Mouse (Mus musculus): ENCODE results near the gene Gtf3c5. TPM values are rescaled to one million over a fixed set of nuclear protein-coding genes. Genes with fewer than 3 reads are reported as not detected.

Gtf3c5 gene
- polyA plus RNA-seq, 1 experiment from 2014 or later, result 30.5 TPM

GRCm38 (mm10) chr2:28527436-28528353 lies 55.9 kb downstream of the Gtf3c5 start:
- H3K27me3 ChIP-seq, result no peaks in the 10 kb centered on the region
- DNase-seq (ENCODE audit: low read depth, low spot score) (no peak), ATAC-seq (no peak)
- no peak for TF ChIP-seq CTCF (IDR thresholded peaks at IDR 0.05)
- POLR2A ChIA-PET, result no interaction called here
- CTCF ChIA-PET, result interaction anchor here (0.6 to 3.6 kb wide), 3 partner anchors 11 to 1081 kb away, joined by 3 to 18 read pairs (median 12); no protein-coding TSS in a partner anchor
- in situ Hi-C loops (cut with MboI; ENCODE audit: low pct_unique_long_range_greater_than_20kb), result no loop called here

- ATAC-seq, result no peak
Observed at GRCm38 (mm10) chr2:28525943-28526876, 57.3 kb downstream of the Gtf3c5 start.

GRCm38 (mm10) chr2:28525219-28525942 lies 58.2 kb downstream of the Gtf3c5 start:
- no peaks in the 10 kb centered on the region for H3K27me3 ChIP-seq
- in situ Hi-C loops (cut with MboI; ENCODE audit: low pct_unique_long_range_greater_than_20kb), result no loop called here
- ATAC-seq (peak; percentile 72), DNase-seq (ENCODE audit: low read depth, low spot score) (no peak)
- POLR2A ChIA-PET, result interaction anchor here (0.9 to 2.1 kb wide), 3 partner anchors 9 to 19 kb away, joined by 3 to 4 read pairs (median 3); partner anchors contain the start of gene Ralgds
- no peak for TF ChIP-seq CTCF (IDR thresholded peaks at IDR 0.05)
- CTCF ChIA-PET, result interaction anchor here (0.9 to 3.0 kb wide), 3 partner anchors 8 to 22 kb away, joined by 3 to 12 read pairs (median 12); no protein-coding TSS in a partner anchor

More at GRCm38 (mm10) chr2:28525943-28526876, 57.3 kb downstream of the Gtf3c5 start:
- no peak for TF ChIP-seq CTCF (IDR thresholded peaks at IDR 0.05)
- POLR2A ChIA-PET, result no interaction called here
- DNase-seq (ENCODE audit: low read depth, low spot score), result no peak
- in situ Hi-C loops (cut with MboI; ENCODE audit: low pct_unique_long_range_greater_than_20kb), result no loop called here
- CTCF ChIA-PET, result interaction anchor here (0.9 to 3.0 kb wide), 3 partner anchors 9 to 21 kb away, joined by 3 to 12 read pairs (median 12); no protein-coding TSS in a partner anchor
- no peaks in the 10 kb centered on the region for H3K27me3 ChIP-seq

GRCm38 (mm10) chr2:28524406-28524805 lies 59.1 kb downstream of the Gtf3c5 start:
- in situ Hi-C loops (cut with MboI; ENCODE audit: low pct_unique_long_range_greater_than_20kb), result no loop called here

GRCm38 (mm10) chr2:28523643-28524117 lies 59.9 kb downstream of the Gtf3c5 start:
- ATAC-seq (peak; percentile 74), DNase-seq (ENCODE audit: low read depth, low spot score) (peak; percentile 96)
- ChIA-PET CTCF (interaction anchor here (1.0 to 1.7 kb wide), 4 partner anchors 15 to 99 kb away, joined by 3 to 5 read pairs (median 4); no protein-coding TSS in a partner anchor), POLR2A (interaction anchor here (1.1 to 2.1 kb wide), 3 partner anchors 10 to 21 kb away, joined by 3 to 5 read pairs (median 4); no protein-coding TSS in a partner anchor)
- TF ChIP-seq CTCF (IDR thresholded peaks at IDR 0.05), result no peak
- no peaks in the 10 kb centered on the region for H3K27me3 ChIP-seq
- in situ Hi-C loops (cut with MboI; ENCODE audit: low pct_unique_long_range_greater_than_20kb), result no loop called here

More at GRCm38 (mm10) chr2:28524406-28524805, 59.1 kb downstream of the Gtf3c5 start:
- TF ChIP-seq CTCF (IDR thresholded peaks at IDR 0.05), result no peak
- H3K27me3 ChIP-seq, result no peaks in the 10 kb centered on the region
- DNase-seq (ENCODE audit: low read depth, low spot score) (no peak), ATAC-seq (no peak)
- POLR2A ChIA-PET, result interaction anchor here (0.9 to 2.1 kb wide), 5 partner anchors 9 to 20 kb away, joined by 3 to 5 read pairs (median 3); partner anchors contain the start of gene Ralgds
- CTCF ChIA-PET, result interaction anchor here (1.2 to 1.7 kb wide), 3 partner anchors 14 to 98 kb away, joined by 3 to 5 read pairs (median 5); no protein-coding TSS in a partner anchor

GRCm38 (mm10) chr2:28522166-28522565 lies 61.4 kb downstream of the Gtf3c5 start:
- no peak for DNase-seq (ENCODE audit: low read depth, low spot score)
- TF ChIP-seq CTCF (IDR thresholded peaks at IDR 0.05), result no peak
- in situ Hi-C loops (cut with MboI; ENCODE audit: low pct_unique_long_range_greater_than_20kb), result no loop called here

GRCm38 (mm10) chr2:28521571-28522151 lies 61.9 kb downstream of the Gtf3c5 start:
- in situ Hi-C loops (cut with MboI; ENCODE audit: low pct_unique_long_range_greater_than_20kb), result no loop called here
- POLR2A ChIA-PET, result interaction anchor here (0.7 to 1.4 kb wide), 3 partner anchors 12 to 30 kb away, joined by 3 read pairs; no protein-coding TSS in a partner anchor
- CTCF ChIA-PET, result interaction anchor here (1.5 to 1.7 kb wide), 2 partner anchors 26 to 63 kb away, joined by 3 to 5 read pairs; no protein-coding TSS in a partner anchor
- no peak for ATAC-seq
- no peaks in the 10 kb centered on the region for H3K27me3 ChIP-seq
- no peak for DNase-seq (ENCODE audit: low read depth, low spot score)
- TF ChIP-seq CTCF (IDR thresholded peaks at IDR 0.05), result no peak

More at GRCm38 (mm10) chr2:28522166-28522565, 61.4 kb downstream of the Gtf3c5 start:
- ATAC-seq, result no peak
- no peaks in the 10 kb centered on the region for H3K27me3 ChIP-seq
- ChIA-PET CTCF (interaction anchor here (1.5 to 1.7 kb wide), 2 partner anchors 26 to 63 kb away, joined by 3 to 5 read pairs; no protein-coding TSS in a partner anchor), POLR2A (interaction anchor here (0.7 to 1.4 kb wide), 3 partner anchors 11 to 30 kb away, joined by 3 read pairs; no protein-coding TSS in a partner anchor)

- in situ Hi-C loops (cut with MboI; ENCODE audit: low pct_unique_long_range_greater_than_20kb), result no loop called here
- TF ChIP-seq CTCF (IDR thresholded peaks at IDR 0.05), result no peak
- ChIA-PET POLR2A (no interaction called here), CTCF (interaction anchor here (1.7 kb wide), 1 partner anchor 27 kb away, joined by 5 read pairs; no protein-coding TSS in a partner anchor)
- ATAC-seq, result no peak
- H3K27me3 ChIP-seq, result no peaks in the 10 kb centered on the region
- no peak for DNase-seq (ENCODE audit: low read depth, low spot score)
Observed at GRCm38 (mm10) chr2:28520581-28520980, 63.0 kb downstream of the Gtf3c5 start.
